Mouse (Mus musculus) MEL (cell line): ENCODE data around the gene C1qtnf1. TPM values are rescaled to one million over a fixed set of nuclear protein-coding genes. Genes with fewer than 3 reads are reported as not detected.

Experiments
- DNase-seq: peaks from one replicate; pipeline ENCODE4 v3.0.0; 2011; ENCODE audit warnings: low read depth, low spot score
- H3K27ac ChIP-seq: 2 replicates; pipeline ENCODE4 v1.5.1; 2012; ENCODE audit warnings: low read depth, mild to moderate bottlenecking, control low read depth, low read length, moderate library complexity; ENCODE audit not compliant: control insufficient read depth
- H3K27me3 ChIP-seq, 2 experiments: fragments of 150-350 bp in 1 of 2; sonication (generic) in 1 of 2; 2 replicates each; pipeline ENCODE4 v1.6.1; 2012; ENCODE audit warnings: low read length in 2 of 2, mild to moderate bottlenecking in 2 of 2, improper control_type of control experiment in 1 of 2, moderate library complexity in 1 of 2; ENCODE audit not compliant: insufficient read depth in 2 of 2, control insufficient read depth in 1 of 2
- H3K36me3 ChIP-seq, 2 experiments: 2 replicates each; pipeline ENCODE4 v1.6.1; 2012 to 2014; ENCODE audit warnings: low read length in 2 of 2, improper control_type of control experiment in 1 of 2, inconsistent platforms in 1 of 2, mild to moderate bottlenecking in 1 of 2; ENCODE audit not compliant: insufficient read depth in 2 of 2, control insufficient read depth in 1 of 2
- H3K4me1 ChIP-seq, 2 experiments: fragments of 150-350 bp in 1 of 2; sonication (generic) in 1 of 2; 2 replicates each; pipeline ENCODE4 v1.6.1; 2012; ENCODE audit warnings: low read length in 2 of 2, improper control_type of control experiment in 1 of 2, mild to moderate bottlenecking in 1 of 2; ENCODE audit not compliant: insufficient read depth in 2 of 2, control insufficient read depth in 1 of 2
- H3K4me3 ChIP-seq, 2 experiments: fragments of 150-350 bp in 1 of 2; sonication (generic) in 1 of 2; 2 replicates each; pipeline ENCODE4 v1.5.1; 2012; ENCODE audit warnings: low read depth in 2 of 2, low read length in 2 of 2, mild to moderate bottlenecking in 2 of 2, moderate library complexity in 2 of 2, control low read depth in 1 of 2, improper control_type of control experiment in 1 of 2; ENCODE audit not compliant: control insufficient read depth in 1 of 2, insufficient read depth in 1 of 2
- H3K79me2 ChIP-seq: 2 replicates; pipeline ENCODE4 v1.6.1; 2012; ENCODE audit warnings: mild to moderate bottlenecking, low read length, moderate library complexity; ENCODE audit not compliant: control insufficient read depth, poor library complexity, insufficient read depth
- H3K9ac ChIP-seq: 2 replicates; pipeline ENCODE4 v1.6.1; 2012; ENCODE audit warnings: low read depth, mild to moderate bottlenecking, control low read depth, low read length, moderate library complexity; ENCODE audit not compliant: control insufficient read depth, poor library complexity, severe bottlenecking
- H3K9me3 ChIP-seq: fragments of 150-350 bp; sonication (generic); replicated peaks from 2 replicates; pipeline ENCODE4 v1.6.1; 2012; ENCODE audit warnings: mild to moderate bottlenecking, low read length, improper control_type of control experiment, moderate library complexity; ENCODE audit not compliant: insufficient read depth
- BHLHE40 ChIP-seq: IDR thresholded peaks from 2 replicates; pipeline ENCODE4 v1.6.1; 2012; ENCODE audit warnings: low read depth, mild to moderate bottlenecking, inconsistent platforms, low read length, improper control_type of control experiment, borderline replicate concordance
- CTCF ChIP-seq, 3 experiments: IDR thresholded peaks in 2 of 3; conservative IDR thresholded peaks in 1 of 3; 2 replicates each; pipeline ENCODE4 v1.5.1; 2011 to 2012; ENCODE audit warnings: low read length in 3 of 3, low read depth in 2 of 3, mild to moderate bottlenecking in 2 of 3, improper control_type of control experiment in 1 of 3, inconsistent platforms in 1 of 3, mixed read lengths in 1 of 3, moderate library complexity in 1 of 3; ENCODE audit not compliant: control insufficient read depth in 1 of 3, insufficient read depth in 1 of 3, poor library complexity in 1 of 3, severe bottlenecking in 1 of 3
- ETS1 ChIP-seq: IDR thresholded peaks from 2 replicates; pipeline ENCODE4 v1.6.1; 2012; ENCODE audit warnings: low read depth, mild to moderate bottlenecking, inconsistent platforms, low read length, improper control_type of control experiment, moderate library complexity
- GABPA ChIP-seq: IDR thresholded peaks from 2 replicates; pipeline ENCODE4 v1.6.1; 2012; ENCODE audit warnings: low read depth, mild to moderate bottlenecking, inconsistent platforms, low read length, improper control_type of control experiment, moderate library complexity
- HCFC1 ChIP-seq: IDR thresholded peaks from 2 replicates; pipeline ENCODE4 v1.6.1; 2012; ENCODE audit warnings: low read depth, mild to moderate bottlenecking, inconsistent platforms, low read length, improper control_type of control experiment, moderate library complexity
- JUND ChIP-seq: IDR thresholded peaks from 2 replicates; pipeline ENCODE4 v1.6.1; 2011; ENCODE audit warnings: low read depth, mild to moderate bottlenecking, improper control_type of control experiment, low read length
- KAT2A ChIP-seq: conservative IDR thresholded peaks from 2 replicates; pipeline ENCODE4 v1.6.1; 2012; ENCODE audit warnings: low read depth, low read length, improper control_type of control experiment, inconsistent platforms
- MAX ChIP-seq: IDR thresholded peaks from 2 replicates; pipeline ENCODE4 v1.6.1; 2011; ENCODE audit warnings: low read length, improper control_type of control experiment
- MEF2A ChIP-seq: IDR thresholded peaks from 2 replicates; pipeline ENCODE4 v1.6.1; 2014; ENCODE audit warnings: low read depth, mild to moderate bottlenecking, inconsistent platforms, low read length, improper control_type of control experiment; ENCODE audit not compliant: poor library complexity, insufficient replicate concordance, severe bottlenecking; ENCODE audit errors: extremely low read depth
- MXI1 ChIP-seq: IDR thresholded peaks from 2 replicates; pipeline ENCODE4 v1.6.1; 2011; ENCODE audit warnings: mild to moderate bottlenecking, low read depth, low read length, improper control_type of control experiment
- MYC ChIP-seq: IDR thresholded peaks from 2 replicates; pipeline ENCODE4 v1.6.1; 2011; ENCODE audit warnings: low read depth, mild to moderate bottlenecking, low read length, improper control_type of control experiment, moderate library complexity
- POLR2AphosphoS5 ChIP-seq: IDR thresholded peaks from 2 replicates; pipeline ENCODE4 v1.6.1; 2012; ENCODE audit warnings: low read depth, borderline replicate concordance, mild to moderate bottlenecking, inconsistent platforms, low read length, moderate library complexity, mixed read lengths
- RAD21 ChIP-seq: IDR thresholded peaks from 2 replicates; pipeline ENCODE4 v1.6.1; 2011; ENCODE audit warnings: mild to moderate bottlenecking, low read depth, low read length, improper control_type of control experiment
- SMC3 ChIP-seq: IDR thresholded peaks from 2 replicates; pipeline ENCODE4 v1.6.1; 2011; ENCODE audit warnings: low read depth, low read length, improper control_type of control experiment
- TAL1 ChIP-seq: IDR thresholded peaks from 2 replicates; pipeline ENCODE4 v1.6.1; 2012; ENCODE audit warnings: mild to moderate bottlenecking, inconsistent platforms, low read length, moderate library complexity, mixed read lengths
- USF1 ChIP-seq: IDR thresholded peaks from 2 replicates; pipeline ENCODE4 v1.6.1; 2014; ENCODE audit warnings: low read depth, mild to moderate bottlenecking, inconsistent platforms, low read length, improper control_type of control experiment, moderate library complexity
- ZMIZ1 ChIP-seq: IDR thresholded peaks from 2 replicates; pipeline ENCODE4 v1.6.1; 2012; ENCODE audit warnings: low read depth, mild to moderate bottlenecking, inconsistent platforms, low read length, improper control_type of control experiment, moderate library complexity
- polyA plus RNA-seq, 2 experiments: library from polyadenylated mRNA; stranded (reverse) in 1 of 2; unstranded in 1 of 2; fragments of >175 nt in 1 of 2; fragments of >200 nt in 1 of 2; gene quantifications; 2 replicates each; pipeline versions ENCODE4 v1.2.1 to v1.2.4; 2012; ENCODE audit warnings: low replicate concordance in 2 of 2, low read depth in 1 of 2; ENCODE audit not compliant: insufficient read length in 2 of 2, insufficient read depth in 1 of 2, missing spikeins in 1 of 2
- total RNA-seq: library from RNA; depleted of rRNA; stranded (reverse); fragments of 300-350 nt; gene quantifications from 2 replicates; pipeline ENCODE4 v1.2.3, GENCODE M21; 2012; rRNA removed

The C1qtnf1 gene
- total and polyA plus RNA-seq, 3 experiments = 0.27 to 0.72 TPM; not detected in 1

DNA sequence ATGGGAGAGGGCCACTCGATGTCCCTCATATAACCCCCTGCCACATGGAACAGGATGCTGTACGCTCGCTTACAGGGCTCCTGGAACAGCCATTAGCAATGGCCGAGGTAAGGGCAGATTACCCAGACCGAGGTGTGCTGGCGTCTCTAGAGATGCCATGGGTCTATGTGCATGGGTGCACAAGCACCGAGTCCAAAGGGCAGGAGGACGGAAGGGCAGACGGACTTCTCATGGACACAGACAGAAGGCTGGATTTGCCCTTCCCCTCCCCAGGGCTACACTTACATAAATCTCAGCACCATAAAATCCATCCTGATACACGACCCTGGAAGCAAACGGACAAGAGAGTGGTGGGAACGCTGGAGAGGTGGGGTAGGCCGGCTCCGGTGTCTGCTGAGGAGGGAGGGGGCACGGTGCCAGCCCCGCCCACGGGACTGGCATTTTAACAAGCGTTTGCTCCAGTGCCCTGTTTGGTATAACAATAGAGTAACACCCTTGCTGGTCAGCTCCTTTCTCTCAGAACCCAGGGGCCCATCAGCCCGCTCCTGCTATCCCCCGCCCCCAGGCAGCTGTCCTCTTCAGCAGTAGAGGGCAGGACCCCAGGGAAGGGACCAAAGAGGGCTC is 68.2 kb downstream of the C1qtnf1 start:
- H3K27me3 ChIP-seq = no peaks in the 10 kb centered on the region; a peak in 1 of 4 replicates
- no peaks in the 10 kb centered on the region for H3K9me3 ChIP-seq
- no peak overlapping the region for H3K4me3 ChIP-seq
- H3K79me2 ChIP-seq = no peaks in the 10 kb centered on the region
- no peak overlapping the region for H3K9ac ChIP-seq
- H3K4me1 ChIP-seq = no peaks in the 10 kb centered on the region
- no peak overlapping the region for H3K27ac ChIP-seq
- TF ChIP-seq MYC = no peak
- TF ChIP-seq CTCF (IDR thresholded peaks at IDR 0.05 in 2 of 3, conservative IDR thresholded peaks at IDR 0.05 in 1 of 3; ENCODE audit: control insufficient read depth in 1 of 3, insufficient read depth in 1 of 3, low read depth in 2 of 3, low read length in 3 of 3, poor library complexity in 1 of 3, severe bottlenecking in 1 of 3) = no peak
- no peak for TF ChIP-seq MXI1
- TF ChIP-seq SMC3 = no peak
- TF ChIP-seq HCFC1 = no peak
- TF ChIP-seq USF1 = no peak
- no peak for TF ChIP-seq MAX
- TF ChIP-seq JUND = no peak
- TF ChIP-seq RAD21 = no peak
- no peak for TF ChIP-seq ZMIZ1
- TF ChIP-seq ETS1 = no peak
- TF ChIP-seq BHLHE40 = no peak
- TF ChIP-seq KAT2A = no peak
- no peak for TF ChIP-seq GABPA
- no peak for TF ChIP-seq MEF2A
- no peak for TF ChIP-seq POLR2AphosphoS5
- no peak for TF ChIP-seq TAL1
- no peaks in the 10 kb centered on the region for H3K36me3 ChIP-seq
- DNase-seq = no peak

Other genes with a start within 250 kb of the C1qtnf1 start
- gene Cyth1, start 179.6 kb upstream of the C1qtnf1 start, total RNA-seq = 12.0 and 13.6 TPM in 2 replicates
- gene Cyth1, start 179.6 kb upstream of the C1qtnf1 start, polyA plus RNA-seq = 10 to 100 TPM in 1 of 2 experiments, not detected in 1; 13.2 TPM
- gene Usp36, start 138.0 kb upstream of the C1qtnf1 start, total RNA-seq = 21.3 and 24.8 TPM in 2 replicates
- gene Usp36, start 138.0 kb upstream of the C1qtnf1 start, polyA plus RNA-seq = 10 to 100 TPM; 50.7 to 89.6 TPM
- not detected in 2 replicates for gene Cep295nl, start 85.7 kb upstream of the C1qtnf1 start, total RNA-seq
- gene Cep295nl, start 85.7 kb upstream of the C1qtnf1 start, polyA plus RNA-seq = not detected
- gene Timp2, start 72.5 kb upstream of the C1qtnf1 start, total RNA-seq = not detected in 2 replicates
- gene Timp2, start 72.5 kb upstream of the C1qtnf1 start, polyA plus RNA-seq = not detected
- gene Lgals3bp, start 26.1 kb upstream of the C1qtnf1 start, total RNA-seq = 1.4 and 3.0 TPM in 2 replicates
- 10 to 100 TPM in 1 of 2 experiments, not detected in 1; 18.3 TPM for gene Lgals3bp, start 26.1 kb upstream of the C1qtnf1 start, polyA plus RNA-seq
- 25.8 and 26.0 TPM in 2 replicates for gene Cant1, start 9.1 kb upstream of the C1qtnf1 start, total RNA-seq
- gene Cant1, start 9.1 kb upstream of the C1qtnf1 start, polyA plus RNA-seq = 100 to 1,000 TPM in 1 of 2 experiments, 10 to 100 TPM in 1; 34.4 to 145 TPM
- gene Engase, start 48.6 kb downstream of the C1qtnf1 start, total RNA-seq = 15.3 and 19.7 TPM in 2 replicates
- 10 to 100 TPM in 1 of 2 experiments, not detected in 1; 23.5 TPM for gene Engase, start 48.6 kb downstream of the C1qtnf1 start, polyA plus RNA-seq